Mouse (Mus musculus) kidney, postnatal 4 days (tissue): ENCODE data around the gene Setd5.
A peak's percentile ranks its signal among the peaks of the same experiment; 100 is the strongest.

ENCODE experiments used
- DNase-seq, 2 experiments: peaks; one replicate each; pipeline ENCODE4 v3.0.0; 2021; ENCODE audit warnings: mixed read lengths in 2 of 2

Gene Setd5

DNA sequence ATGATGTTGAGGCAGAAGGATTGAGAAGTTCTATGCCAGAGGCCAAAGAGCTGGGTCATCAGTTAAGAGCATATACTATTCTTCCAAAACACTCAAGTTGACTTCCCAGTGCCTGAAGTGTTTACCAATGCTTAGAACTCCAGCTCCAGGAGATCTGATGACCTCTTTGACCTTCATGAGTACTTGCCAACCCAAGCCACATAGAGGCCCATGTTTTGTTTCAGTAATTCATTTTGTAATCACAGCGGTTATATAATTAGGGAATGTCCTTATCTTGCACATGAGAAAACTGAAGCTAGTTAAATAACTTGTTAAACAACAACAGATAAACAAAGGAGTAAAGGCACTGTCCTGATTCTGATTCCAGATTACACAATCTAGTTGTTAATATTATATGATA is 67.6 kb downstream of the Setd5 start:
- DNase-seq: no peak

- DNase-seq: no peak
Measured at GRCm38 (mm10) chr6:113145249-113145648, 68.1 kb downstream of the Setd5 start.

DNA sequence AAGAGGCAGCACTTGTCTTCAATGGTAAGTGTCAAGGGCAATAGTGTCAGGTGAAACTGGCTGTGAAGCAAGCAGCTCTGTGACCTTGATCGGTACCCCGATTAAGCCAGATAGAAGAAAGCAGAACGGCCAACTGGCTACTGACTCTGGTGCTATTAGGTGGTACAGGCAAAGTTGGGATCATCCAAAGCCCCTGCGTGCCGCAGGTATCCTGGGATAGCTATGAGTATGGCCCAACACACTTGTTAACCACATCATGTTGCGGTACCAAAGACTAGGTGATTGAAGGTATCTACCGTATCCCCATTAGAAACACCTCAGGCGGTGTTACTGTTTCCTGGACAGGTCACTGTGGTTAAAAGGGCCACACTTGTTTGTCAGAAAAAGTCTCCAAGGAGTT is 76.9 kb downstream of the Setd5 start:
- no peak for DNase-seq

- no peak for DNase-seq
Measured at GRCm38 (mm10) chr6:113154886-113155285, 77.7 kb downstream of the Setd5 start.

DNA sequence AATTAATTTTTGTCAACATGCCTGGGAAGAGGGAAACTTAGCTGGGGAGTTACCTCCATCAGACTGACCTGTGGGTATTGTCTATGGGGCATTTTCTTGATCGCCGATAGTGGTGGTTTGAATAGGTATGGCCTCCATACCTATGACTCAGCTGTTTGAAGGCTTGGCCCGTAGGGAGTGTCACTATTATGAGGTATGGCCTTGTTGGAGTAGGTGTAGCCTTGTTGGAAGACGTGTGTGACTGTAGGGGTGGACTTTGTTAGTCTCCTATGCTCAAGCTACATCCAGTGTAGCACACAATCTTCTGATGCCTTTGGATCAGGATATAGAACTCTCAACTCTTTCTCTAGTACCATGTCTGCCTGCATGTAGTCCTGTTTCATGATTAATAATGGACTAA is 78.9 kb downstream of the Setd5 start:
- DNase-seq: no peak

GRCm38 (mm10) chr6:113160106-113160505 is 82.9 kb downstream of the Setd5 start:
- DNase-seq: no peak

DNA sequence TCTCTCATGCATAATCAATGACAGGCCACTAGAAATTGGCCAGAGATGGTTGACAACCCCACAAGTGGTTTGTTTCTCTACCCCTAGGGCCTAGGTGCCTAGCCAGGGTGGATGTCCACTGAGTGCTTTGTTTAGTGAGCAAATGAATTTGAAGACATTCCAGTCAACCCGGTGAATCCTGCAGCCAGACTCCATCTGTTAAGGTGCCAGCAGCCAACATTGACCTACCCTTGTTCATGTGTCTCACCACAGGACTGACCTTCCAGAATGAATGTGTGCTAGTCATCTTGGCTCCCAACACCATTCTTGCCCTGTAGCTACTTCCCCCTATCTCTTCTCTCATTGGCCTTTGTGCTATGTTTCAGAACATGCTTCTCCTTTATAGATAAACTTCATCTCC is 84.8 kb downstream of the Setd5 start:
- DNase-seq: no peak

- no peak for DNase-seq
Measured at GRCm38 (mm10) chr6:113163513-113163912, 86.3 kb downstream of the Setd5 start.

DNA sequence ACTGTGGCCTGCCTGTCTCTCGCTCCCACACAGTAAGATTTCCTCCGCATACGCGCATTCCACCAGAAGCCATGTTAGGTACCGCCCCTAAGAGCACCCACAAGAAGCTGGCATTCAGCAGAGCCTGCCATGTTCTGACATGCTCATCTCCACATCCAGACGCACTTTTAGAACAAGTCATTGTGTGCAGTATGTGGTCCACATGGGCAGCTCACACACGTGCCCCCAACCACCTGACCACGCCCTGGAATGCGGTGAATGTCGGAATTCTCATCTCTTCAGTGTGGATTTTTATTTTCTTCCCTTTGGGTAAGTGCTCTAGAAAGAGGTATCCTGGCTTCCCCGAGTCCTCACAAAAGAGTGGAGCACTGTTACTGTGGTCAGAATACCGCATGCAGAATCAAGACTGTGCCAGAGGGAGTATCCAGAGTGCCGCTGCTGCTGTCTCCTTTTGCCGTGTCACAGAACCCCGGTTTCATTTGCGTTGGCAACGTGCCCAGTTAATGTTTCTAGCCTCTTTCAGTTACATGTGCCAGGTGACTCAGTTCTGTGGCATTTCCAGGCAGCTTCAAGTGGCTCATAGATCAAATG is 89.6 kb downstream of the Setd5 start:
- peak; percentile 70 to 79 for DNase-seq

GRCm38 (mm10) chr6:113168316-113168975 is 91.3 kb downstream of the Setd5 start:
- no peak for DNase-seq

DNA sequence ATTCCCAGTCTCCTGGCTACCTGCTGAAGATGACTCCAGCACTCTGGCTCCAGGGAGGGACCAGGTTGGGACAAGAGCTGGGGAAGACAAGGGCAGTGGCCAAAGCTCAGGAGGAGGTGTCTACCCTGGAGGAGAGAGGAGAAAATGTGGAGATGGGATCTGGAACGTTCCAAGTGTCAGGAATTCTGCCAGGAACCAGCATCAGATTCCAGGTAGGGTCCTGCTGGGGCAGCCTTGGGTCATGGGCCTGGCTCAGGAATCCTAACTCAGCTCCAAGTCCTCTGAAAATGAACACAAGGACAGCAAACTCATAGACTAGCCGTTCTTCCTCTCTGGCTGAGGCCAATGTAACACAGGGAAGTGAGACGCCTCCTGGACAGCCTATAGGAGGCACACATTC is 92.7 kb downstream of the Setd5 start:
- DNase-seq: no peak

DNA sequence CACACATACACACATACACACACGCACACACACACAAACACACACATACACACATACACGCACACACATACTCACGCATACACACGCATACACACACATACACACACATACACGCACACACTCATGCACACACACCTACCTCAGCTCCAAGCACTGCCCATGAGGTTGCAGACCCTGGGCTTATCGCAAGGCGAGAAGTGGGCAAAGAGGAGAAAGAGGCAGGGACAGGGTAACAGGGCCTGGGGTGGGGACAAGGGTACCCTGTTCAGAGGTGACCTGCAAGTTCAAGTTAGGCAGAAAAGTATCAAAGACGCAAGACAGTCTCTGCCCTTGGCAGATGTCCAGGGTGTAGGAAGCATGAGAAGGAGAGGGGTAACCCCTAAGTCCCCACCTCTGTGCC is 93.5 kb downstream of the Setd5 start:
- DNase-seq: no peak

GRCm38 (mm10) chr6:113172011-113172410 is 94.8 kb downstream of the Setd5 start:
- no peak for DNase-seq

- peak; percentile 77 to 79 for DNase-seq
Measured at GRCm38 (mm10) chr6:113172568-113172967, 95.4 kb downstream of the Setd5 start.

GRCm38 (mm10) chr6:113175469-113175868 is 98.3 kb downstream of the Setd5 start:
- no peak for DNase-seq

GRCm38 (mm10) chr6:113176613-113177012 is 99.4 kb downstream of the Setd5 start:
- DNase-seq: no peak

DNA sequence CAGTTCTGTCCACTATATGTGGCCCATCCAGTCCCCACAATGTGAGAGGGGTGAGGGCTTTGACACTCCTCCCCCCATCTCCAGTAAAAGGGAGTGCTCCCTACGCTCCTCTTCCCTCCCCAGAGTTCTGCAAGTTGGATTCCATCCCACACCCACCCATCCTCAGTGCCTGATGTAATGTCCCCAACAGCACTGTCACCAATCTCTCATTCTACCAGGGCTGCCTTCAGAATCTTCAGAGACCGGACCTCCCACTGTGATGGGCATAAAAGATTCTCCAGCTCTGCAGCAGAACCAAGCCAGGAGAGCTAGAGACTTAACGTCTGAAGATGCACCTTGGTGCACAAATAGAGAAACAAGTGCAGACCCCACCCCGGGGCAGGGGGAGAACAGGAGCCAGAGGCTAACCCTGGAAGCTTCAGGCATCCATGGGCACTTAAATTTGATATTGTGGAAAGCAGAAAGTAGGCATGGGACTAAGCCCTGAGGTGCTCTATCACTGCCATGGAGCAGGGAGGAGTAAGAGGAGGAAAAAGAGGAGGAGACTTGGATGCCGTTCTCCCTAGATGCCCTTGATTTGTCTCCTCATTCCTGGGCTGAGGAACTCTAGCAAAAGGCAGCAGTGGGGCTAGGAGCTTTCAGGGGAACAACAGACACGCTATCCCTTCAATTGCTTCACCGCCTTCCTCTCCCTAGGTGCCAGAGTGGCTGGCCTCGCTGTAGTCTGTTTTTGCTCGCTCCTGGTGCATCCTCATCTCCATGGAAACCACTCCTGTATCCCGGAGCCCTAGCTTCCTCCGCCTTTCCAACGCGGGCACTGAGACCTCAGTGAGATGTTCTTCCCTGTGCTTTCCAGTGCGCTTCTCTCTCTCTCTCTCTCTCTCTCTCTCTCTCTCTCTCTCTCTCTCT is 101.4 kb downstream of the Setd5 start:
- no peak for DNase-seq

DNA sequence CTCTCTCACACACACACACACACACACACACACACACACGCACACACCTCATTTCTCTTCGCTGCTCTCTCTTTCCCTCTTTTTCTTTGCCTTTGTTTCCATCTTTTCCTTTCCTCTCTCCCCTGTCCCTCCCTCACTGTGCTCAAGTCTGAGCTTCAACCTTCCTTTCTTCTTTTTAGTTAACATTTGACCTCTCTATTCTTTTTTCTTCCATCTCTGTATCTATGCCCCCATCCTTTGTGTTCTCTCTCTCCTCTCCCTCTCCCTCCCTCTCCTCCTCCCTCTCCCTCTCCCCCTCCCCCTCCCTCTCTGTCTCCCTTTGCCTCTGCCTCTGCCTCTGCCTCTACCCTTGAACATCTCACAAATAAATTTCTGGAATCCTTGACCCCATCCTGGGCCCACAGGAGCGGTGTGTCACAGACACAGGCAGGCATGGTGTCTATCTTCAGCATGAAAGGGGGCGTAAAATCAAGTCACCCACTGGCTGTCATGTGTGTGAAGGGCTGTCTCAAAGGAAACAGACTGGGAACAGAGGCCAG is 102.1 kb downstream of the Setd5 start:
- no peak for DNase-seq

DNA sequence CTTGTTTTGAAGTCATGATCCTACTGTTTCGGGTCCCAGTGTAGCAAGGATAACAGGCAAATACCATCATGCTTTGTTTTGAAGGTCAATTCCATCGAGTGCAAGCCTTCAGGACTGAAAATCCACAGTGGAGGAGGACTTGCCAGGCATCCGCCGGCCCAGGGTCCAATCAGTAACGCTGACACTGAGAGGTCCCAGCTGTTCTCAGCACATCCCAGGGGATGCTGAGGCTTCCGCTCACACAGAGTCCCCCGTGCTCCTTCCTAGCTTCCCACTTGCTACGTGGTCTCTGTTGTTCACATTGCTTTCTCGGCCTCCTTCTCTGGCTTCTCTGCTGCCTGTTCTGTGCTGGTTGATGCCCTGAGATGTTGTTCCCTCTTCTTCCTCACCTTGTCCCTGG is 107.0 kb downstream of the Setd5 start:
- peak; percentile 74 to 78 for DNase-seq

- DNase-seq: no peak
Measured at GRCm38 (mm10) chr6:113184866-113185525, 107.8 kb downstream of the Setd5 start.

- DNase-seq: peak; percentile 77 to 82
Measured at GRCm38 (mm10) chr6:113193765-113194460, 116.7 kb downstream of the Setd5 start.

DNA sequence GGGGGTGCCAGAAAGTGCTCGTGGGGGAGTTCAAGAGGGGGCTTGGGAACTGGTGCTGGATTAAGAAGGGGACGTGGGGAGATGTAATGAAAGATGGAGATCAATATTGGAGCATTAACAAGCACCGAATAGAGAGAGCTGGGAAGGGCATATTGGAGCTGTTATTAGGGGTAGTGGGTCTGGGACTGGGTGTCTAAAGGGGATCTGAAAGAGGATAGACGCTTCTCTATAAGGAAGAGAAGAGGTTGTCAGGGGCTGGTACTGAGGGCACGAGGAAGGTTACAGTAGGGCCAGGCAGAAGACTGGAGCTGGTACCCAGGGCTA is 117.3 kb downstream of the Setd5 start:
- DNase-seq: no peak
